Mouse (Mus musculus) gastrocnemius, adult 18-20 months (tissue): ENCODE measurements around the gene Cst3. TPM values are rescaled to one million over a fixed set of nuclear protein-coding genes. Genes with fewer than 3 reads are reported as not detected.

Source experiments
- DNase-seq: peaks from one replicate; pipeline ENCODE4 v3.0.0; 2021; ENCODE audit warnings: low spot score
- total RNA-seq, 2 experiments: library from RNA; stranded (reverse); gene quantifications; 2 replicates each; pipeline ENCODE4 v1.2.3; 2021

Gene Cst3
- total RNA-seq, 2 experiments from 2014 or later: 596 to 649 TPM

GRCm38 (mm10) chr2:148857506-148857905 lies 18.0 kb downstream of the Cst3 start:
- no peak for DNase-seq

- DNase-seq: no peak
Measured at GRCm38 (mm10) chr2:148856630-148857400, 18.7 kb downstream of the Cst3 start.

GRCm38 (mm10) chr2:148851116-148851906 lies 24.2 kb downstream of the Cst3 start:
- DNase-seq: peak; percentile 87

- no peak for DNase-seq
Measured at GRCm38 (mm10) chr2:148839224-148839623, 36.3 kb downstream of the Cst3 start.

GRCm38 (mm10) chr2:148838075-148838777 lies 37.3 kb downstream of the Cst3 start:
- no peak for DNase-seq

- DNase-seq: no peak
Measured at GRCm38 (mm10) chr2:148834912-148835311, 40.6 kb downstream of the Cst3 start, which contains the start of gene Cst9. Cst9 (plus strand) TSS chr2:148835147.

GRCm38 (mm10) chr2:148825986-148826385 lies 49.5 kb downstream of the Cst3 start:
- no peak for DNase-seq

Other genes starting within 250 kb of the Cst3 start
- gene Nxt1, start 203.1 kb downstream of the Cst3 start, total RNA-seq: 1 to 10 TPM; 6.6 to 7.5 TPM
- gene Gzf1, start 194.7 kb downstream of the Cst3 start, total RNA-seq: 10 to 100 TPM; 17.9 to 26.9 TPM
- 1 to 10 TPM; 5.9 to 6.0 TPM for gene Napb, start 143.2 kb downstream of the Cst3 start, total RNA-seq
- gene Cstl1, start 125.3 kb downstream of the Cst3 start, total RNA-seq: not detected
- not detected for gene Cst11, start 104.2 kb downstream of the Cst3 start, total RNA-seq
- gene 8030411F24Rik, start 93.7 kb downstream of the Cst3 start, total RNA-seq: not detected
- gene Cst12, start 86.3 kb downstream of the Cst3 start, total RNA-seq: not detected
- gene Cst8, start 76.9 kb downstream of the Cst3 start, total RNA-seq: not detected
- not detected for gene Cst13, start 55.6 kb downstream of the Cst3 start, total RNA-seq
- not detected for gene Cst9, start 40.5 kb downstream of the Cst3 start, total RNA-seq
- gene 9230104L09Rik, start 10.7 kb downstream of the Cst3 start, total RNA-seq: 1 to 10 TPM in 1 of 2 experiments, under 1 TPM in 1; 0.88 to 1.5 TPM
- gene Gm1330, start 127.6 kb upstream of the Cst3 start, total RNA-seq: not detected
- not detected for gene Gm10750, start 141.5 kb upstream of the Cst3 start, total RNA-seq